Mouse (Mus musculus) embryo, embryonic 11.5 days (tissue): Measurements from ENCODE around the gene Rgl1.
A peak's percentile ranks its signal among the peaks of the same experiment; 100 is the strongest.
"Not testable (repeated sequence)": the region's sequence is repeated elsewhere in the genome, so short reads cannot be mapped to it uniquely, and the experiment has no call there.

ENCODE experiments used
- DNase-seq: peaks from one replicate; pipeline ENCODE4 v3.0.0-alpha.2; 2012; ENCODE audit warnings: low read depth, low spot score

Rgl1 gene

DNA sequence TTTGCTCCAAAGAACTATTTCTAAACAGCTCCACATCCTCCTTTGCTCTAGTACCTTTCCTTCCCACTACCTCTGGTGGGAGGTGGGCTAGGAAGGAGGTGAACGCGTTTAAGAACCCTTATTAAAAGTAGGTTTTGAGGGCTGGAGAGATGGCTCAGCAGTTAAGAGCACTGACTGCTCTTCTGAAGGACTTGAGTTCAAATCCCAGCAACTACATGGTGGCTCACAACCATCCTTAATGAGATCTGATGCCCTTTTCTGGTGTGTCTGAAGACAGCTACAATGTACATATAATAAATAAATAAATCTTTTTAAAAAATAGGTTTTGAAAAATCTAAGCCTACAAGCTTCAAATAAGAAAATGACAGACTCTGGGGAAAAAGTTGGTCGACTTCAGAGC lies 19.3 kb upstream of the Rgl1 start:
- not testable (repeated sequence) for DNase-seq

DNA sequence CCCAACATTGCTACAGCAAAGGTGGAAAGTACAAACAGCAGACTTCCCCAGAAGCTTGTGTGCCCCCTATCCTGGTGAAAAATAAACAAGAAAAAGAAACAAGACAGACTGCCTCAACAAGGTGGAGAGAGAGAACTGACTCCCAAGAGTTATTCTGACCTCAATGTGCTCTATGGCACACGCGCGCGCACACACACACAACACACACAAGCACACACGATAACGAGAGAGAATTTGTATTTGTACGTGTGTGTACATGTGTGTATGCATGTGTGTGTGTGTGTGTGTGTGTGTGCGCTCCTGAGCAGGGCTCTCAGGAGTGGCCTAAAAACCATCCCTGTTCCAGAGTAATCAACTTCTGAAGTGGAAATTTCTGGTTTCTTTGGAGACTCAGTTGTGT lies 18.5 kb upstream of the Rgl1 start:
- DNase-seq: no peak

DNA sequence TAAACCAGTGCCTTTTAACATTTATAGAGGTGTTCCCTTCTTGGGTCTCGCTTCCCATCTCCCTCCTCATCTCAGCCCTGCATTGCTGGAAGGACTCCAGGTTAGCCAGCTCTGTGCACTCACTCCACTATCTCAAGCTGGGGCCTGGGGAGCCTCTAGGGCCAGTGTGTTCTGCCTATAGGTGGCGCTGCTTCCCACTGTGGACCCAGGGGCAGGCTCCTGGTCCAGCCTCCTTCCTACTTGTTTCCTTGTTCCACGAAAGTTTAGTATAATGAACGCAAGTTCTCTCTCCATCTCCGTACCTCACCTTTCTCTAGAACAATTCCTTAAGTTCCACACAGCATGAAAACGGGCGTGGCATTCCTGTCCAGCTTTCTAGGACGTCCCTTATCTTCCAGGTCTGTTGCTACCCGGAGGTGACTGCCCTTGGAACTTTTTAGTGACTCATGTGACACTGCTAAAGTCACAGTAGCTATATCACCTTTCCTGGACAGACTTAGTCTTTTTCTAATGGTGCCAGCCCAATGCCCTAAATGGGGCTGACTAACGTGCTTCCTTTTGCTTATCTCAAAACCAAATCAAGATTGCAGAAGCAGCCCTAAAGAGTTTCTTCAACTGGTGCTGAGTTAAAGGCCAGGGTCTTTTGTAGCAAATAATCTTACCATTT lies 13.1 kb upstream of the Rgl1 start:
- DNase-seq: no peak

DNA sequence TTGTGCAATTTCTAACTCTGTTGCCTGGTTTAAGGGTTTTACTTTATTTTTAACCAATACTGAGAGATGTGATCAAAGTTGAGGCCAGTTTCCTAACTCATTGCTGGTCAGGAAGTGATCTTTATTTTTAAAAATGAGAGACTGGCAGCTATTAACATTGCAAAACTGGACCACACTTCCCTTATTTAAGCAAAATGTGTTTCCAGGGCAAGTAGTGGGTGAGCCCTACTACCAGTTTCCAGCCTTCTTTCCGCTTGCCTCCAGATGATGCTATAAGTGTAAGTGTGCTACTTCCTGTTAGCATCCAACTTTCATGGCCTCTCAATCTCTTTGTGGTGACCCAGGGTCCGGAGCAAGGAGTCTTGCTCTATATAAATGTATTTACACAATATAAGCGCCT lies 8.4 kb upstream of the Rgl1 start:
- DNase-seq: not testable (repeated sequence)

DNA sequence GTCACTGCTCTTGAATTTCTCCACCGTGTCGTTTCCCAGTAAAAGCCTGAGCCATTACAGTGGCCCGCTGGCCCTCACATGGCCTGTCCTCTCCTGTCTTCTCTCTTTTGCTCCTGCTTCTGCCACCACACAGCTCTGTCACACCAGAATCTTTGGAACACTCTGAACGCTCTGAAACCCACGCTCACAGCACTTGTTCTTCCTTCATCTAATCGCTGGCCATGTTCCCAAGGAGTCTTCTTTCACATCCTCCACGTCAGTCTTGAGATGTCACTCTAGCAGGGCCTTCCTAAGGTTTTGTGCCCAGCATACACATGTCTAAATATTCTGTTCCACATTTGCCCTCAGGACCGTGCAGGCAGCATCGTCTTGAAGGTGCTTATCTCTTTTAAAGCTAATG lies 4.9 kb upstream of the Rgl1 start:
- DNase-seq: no peak

DNA sequence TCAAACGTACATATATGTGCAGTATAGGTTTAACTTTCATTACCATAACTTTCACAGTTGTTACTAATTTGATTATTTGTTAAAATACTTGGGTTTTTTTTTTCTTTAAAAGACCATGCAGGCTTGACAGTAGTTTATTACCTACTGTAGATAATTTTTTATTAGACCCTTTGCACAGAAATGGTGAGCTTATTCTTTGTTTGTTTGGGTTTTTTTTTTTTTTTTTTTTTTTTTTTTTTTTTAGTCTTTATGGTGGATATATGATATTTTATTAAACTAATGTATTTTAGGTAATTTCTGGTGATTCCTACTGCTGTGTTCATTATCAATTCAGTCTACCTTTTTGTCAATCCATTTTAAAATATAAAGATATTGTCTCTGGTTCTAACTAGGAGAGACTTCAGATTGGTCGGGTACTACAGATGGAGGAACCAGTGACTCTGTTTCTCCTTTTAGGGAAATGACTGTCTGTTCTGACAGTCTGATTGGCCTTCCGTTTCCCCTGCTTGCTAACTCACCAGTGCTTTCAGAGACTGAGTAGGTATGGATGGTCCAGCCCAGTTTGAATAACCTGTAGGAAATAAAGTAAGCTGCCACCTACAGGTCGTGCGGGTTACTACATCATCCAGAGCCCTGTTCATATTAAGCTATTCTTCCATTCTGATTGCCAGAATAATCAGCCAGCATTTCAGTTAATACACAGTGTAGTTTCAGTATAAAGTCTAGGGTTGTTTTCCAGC lies 1.8 kb upstream of the Rgl1 start:
- DNase-seq: peak; percentile 67

DNA sequence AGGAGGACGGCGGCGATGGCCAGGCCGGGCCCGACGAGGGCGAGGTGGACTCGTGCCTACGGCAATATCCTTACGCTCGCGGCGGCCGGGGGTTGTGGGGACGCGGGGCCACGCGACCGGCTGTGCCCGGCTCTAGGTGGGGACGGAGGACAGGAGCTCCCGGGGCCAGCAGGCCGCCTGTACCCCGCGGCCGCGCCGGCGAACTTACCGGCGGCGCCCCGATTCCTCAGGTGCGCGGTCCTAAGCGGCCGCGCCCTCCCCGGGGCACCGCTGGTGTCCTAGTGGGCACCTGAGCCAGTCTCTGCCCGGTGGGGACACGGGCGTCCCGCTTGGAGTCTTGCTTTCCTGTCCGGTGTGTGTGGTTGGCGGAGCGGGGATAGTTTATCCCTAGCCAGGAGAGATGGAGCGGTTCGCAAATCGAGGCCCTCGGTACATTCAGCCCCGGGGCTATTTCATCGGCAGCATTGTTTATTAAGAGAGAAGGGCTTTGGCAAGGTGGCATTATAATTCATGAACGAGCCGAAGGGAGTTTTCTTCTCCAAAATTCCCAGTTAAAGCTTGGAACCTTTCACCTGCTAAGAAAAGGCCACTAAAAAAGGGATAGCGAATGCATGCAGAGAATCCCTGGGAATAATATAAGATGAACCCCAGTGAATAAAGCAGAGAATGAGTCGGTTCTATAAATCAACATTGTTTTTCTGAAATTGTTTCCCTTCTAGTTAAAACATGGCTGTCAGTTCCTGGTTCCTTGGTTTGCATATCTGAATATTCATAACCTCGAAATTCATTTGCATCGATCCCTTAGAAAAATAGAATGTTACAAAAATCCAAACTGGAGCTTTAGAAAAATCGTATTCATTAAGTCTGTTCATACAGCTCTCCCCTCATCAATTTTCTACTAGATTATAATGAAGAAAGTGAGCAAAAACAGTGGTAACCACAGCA lies 925 bp upstream of the Rgl1 start:
- DNase-seq: no peak

DNA sequence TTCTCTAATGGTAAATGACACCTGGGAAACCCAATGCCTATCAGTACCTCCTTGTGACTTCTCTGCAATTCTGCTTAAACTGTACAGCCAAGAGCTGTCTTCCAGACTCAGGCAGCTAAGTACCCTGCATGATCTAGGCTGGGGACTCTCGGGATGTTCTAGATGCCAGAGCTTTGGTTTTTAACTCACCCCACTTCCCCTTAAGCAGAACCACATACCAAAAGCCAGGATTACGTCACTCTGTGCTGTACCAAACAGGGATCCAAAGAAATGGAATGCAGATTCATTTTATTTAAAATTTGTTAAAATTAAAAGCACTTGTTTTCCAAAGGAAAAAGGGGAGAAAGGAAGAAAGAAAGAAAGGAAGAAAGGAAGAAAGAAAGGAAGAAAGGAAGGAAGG lies 4.4 kb downstream of the Rgl1 start:
- DNase-seq: no peak

DNA sequence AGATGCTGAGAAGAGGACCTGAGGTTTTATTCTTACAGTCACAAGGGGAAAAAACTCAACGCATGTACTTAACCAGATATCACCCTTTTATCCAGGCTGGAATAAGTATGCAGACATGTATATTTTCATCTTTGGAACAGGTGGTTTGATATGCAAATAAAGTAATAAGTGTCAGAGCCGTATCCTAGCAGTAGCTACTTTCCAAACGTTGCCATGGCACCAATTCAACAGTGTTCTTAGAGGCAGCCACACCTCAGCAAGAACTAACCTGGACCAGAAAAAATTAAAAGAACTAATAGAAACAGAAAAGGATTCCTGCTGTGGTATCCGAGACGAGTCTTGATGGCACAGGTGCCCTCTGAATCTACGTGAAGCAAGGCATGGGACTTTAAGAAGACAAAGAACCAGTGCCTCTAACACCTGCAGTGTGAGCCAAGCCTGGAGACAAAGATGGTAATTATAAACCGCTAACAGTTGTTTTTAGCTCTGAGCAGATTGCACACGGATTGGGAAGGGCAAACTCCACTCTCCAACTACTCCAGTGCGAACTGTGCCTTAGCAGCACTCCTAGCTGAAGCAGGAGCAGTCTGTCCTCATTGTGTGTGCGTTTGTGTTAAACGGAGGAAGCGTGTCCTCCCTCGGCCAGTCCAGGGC lies 15.7 kb downstream of the Rgl1 start, which contains the start of gene Apobec4:
Apobec4 (plus strand) TSS at position 240 of the 654 bp plus-strand sequence.
- no peak for DNase-seq

DNA sequence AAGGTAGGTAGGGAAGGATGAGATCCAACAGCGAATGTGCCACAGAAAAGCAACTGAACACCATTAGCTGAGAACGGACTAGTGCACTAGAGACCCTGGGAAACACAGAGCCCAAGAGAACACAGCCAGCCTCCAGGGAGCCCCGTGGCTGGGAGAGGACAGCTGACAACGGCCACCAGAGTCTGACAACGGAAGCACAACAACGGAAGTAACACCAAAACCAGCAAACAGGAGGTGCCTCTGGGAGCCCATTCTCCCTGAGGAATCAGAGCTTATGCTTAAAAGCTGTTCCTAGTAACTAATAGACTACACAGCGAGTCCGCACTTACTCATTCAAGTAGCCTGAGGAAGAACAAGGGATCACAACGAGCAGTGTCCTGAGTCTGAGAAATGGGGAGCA lies 16.9 kb downstream of the Rgl1 start:
- no peak for DNase-seq

DNA sequence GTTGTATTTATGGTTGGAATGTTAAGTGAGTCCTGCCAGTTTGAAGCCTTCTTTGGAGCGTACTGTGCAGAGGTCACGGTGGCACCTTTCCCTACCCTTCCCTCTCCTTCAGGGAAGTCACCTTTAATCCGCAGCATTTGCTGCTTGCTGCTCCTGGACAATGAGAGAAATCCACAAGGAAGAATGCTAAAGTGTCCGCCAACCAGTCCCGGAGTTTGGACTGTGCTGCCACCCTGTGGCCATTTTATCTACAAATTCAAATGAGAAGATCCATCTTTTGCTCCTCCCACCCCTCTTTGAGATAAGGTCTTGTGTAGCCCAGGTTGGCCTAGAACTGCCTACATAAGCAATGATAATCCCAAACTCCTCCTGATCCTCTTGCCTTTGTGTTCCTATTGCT lies 19.7 kb downstream of the Rgl1 start:
- DNase-seq: peak; percentile 76

DNA sequence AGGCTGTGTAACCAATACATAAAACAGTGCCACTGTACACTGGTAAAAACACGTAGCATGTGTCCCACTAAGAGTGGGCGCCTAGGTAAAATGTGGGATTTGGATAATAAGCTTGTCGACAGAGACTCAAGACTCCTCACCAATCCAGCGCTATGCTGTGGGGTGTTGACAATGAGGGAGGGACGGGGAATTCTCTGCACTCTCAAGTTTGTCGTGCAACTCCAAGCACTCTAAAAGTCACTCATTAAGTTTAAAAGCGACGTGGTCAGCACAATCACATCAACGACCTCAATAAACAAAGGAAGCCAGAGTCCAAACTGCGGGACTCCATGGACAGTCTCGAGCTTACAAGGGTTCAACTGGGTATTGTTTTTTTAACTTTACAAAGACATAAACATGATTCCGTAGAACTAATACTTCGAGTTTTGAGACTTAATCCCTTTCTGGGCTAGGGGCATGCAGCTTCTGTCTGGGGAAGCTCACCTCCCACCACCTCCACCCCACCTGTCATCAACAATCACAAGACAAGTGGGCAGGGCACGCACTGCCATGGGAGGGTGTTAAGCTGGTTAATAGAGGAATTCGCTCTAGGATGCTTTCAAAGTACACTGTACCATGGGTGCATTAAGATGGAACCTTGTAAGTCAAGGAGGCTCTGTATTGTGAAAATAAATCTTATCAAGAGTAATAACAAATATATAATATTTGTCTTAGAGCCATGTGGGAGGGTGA lies 22.9 kb downstream of the Rgl1 start:
- no peak for DNase-seq

DNA sequence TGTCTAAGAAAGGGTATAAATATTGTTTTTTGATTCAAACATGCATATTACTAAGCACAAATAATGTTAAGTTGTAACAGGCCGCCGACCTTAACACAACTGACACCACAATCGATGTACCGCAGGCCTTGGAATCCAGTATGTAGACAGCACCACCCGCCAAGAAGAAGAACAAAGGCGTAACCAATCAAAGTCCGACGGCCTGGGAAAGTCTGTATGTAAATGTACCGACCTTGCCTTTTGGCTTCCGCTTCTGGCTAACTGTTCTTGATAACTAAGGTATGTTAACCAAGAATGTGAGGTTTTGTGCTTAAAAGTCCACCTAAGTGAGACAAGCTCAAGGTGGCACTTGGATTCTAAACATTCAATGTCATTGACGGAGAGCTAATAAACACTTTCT lies 26.8 kb downstream of the Rgl1 start:
- no peak for DNase-seq

DNA sequence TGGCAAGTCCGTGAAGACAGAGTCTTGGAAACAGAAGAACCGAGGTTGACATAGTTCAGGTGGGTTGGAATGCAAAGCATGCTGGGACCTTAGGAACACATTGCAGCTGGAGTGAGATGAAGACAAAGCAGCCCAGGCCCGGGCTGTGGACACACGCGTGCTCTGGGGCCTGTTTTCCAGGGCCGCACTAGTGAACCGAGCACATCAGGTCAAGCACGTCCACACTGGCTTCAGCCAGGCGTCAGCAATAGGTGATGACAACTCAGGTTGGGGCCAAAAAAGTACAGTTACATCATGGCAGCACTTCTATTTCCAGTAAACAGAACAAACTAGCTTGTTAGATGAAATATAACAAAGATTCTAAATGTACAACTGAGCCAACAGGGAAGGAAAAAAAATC lies 27.4 kb downstream of the Rgl1 start:
- no peak for DNase-seq

DNA sequence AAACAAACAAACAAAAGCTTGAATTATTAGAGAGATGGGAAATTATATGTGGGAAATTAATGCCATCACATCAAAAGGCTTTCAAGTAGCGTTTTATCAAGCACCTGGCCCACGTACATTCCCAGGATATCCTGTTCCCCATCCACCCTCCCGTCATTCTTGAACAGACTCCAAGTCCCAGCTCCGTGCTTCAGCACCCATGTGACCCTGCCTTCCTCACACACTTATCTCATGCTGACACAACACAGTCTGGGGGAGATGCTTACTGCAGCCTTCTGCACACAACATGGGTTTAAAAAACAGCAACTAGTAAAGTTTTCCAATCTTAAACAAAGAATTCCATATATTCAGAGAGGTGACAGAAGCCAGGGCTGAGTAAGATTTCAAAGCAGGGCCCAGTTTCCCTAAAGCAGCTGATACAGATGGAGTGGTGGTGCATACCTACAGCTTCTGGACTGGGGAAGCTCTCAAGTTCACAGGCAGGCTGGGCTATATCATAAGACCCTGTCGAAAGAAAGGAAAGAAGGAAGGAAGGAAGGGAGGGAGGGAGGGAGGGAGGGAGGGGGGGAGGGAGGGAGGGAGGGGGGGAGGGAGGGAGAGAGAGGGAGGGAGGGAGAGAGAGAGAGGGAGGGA lies 38.4 kb downstream of the Rgl1 start:
- no peak for DNase-seq

DNA sequence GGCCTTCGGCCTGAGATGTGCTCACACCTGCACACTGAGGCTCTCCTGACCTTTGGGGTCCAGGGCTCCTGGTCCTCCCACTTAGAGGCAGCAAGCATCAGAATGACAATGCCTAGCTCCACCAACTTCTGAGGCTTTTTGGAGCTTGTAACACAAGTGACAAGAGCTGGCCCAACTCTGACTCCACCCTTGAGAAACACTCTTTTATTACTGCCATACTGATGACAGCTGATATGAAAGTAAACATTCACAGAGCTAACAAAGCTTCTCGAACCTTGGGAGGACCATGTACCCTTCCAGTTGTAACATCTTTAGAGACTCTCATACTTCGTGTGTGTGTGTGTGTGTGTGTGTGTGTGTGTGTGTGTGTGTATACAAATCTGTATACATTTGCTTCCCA lies 40.1 kb downstream of the Rgl1 start:
- DNase-seq: no peak

DNA sequence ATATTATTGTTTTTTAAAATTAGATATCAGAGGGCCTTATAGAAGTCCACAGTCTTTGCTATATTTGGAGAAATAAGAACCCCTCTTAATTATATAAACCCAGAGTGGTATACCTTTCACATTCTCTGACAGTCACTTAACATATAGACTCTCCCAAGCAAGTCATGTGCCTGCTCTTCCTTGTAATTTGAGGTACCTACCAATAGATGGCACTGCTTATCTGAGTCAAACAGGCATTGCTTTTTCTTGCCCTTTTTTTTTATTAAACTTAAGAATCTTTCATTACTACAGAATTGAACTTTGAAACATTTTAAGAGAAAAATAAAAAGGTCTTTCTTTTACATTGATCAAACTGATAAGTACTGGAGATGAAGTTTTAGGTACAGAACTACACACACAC lies 41.9 kb downstream of the Rgl1 start:
- DNase-seq: no peak

DNA sequence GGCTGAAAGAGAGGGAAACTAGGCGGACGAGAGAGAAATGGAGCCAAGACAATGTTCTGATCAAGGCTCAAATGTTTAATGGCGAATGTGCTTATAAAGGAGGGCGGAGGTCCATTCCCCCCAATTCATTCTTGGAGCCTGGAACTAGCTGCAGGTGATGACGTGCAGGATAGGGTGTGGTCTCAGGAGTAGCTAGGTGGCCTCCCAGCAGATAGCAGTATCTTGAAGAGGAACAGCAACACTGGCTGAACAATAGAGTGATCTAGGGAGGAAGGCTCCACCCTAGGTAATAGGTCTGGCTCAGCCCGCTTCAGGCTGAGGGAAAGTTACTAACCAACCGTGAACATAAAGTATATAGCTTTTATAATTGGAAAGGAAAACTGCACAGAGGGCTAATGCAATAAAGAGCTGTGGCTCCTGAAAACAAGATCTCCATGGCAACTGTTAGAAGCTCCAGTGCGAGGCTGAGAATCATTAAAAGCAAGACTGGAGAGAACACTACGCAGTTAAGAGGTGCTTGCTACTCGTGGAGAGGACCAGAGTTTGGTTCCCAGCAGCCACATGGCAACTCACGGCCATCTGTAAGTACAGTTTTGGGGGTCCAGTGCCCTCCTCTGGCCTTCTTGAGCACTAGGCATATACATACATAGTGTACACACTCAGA lies 44.5 kb downstream of the Rgl1 start:
- no peak for DNase-seq

DNA sequence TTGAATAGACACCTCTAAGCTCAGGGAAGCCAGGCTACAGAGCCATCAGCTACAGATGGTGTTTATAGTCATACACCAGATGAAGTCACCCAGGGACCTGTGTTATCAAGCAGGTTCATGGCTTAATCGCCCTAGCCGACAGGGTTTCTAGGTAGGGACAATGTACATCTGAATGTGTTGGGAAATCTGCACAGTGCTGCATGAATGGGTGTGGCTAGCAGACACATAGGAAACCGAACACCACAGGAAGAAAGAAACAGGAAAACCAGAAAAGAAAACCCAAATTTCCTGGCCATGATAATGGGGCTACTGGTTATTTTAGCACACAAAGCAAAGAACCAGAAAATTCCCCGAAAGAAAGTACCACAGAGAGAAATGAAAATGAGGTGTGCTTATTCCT lies 45.2 kb downstream of the Rgl1 start:
- no peak for DNase-seq

DNA sequence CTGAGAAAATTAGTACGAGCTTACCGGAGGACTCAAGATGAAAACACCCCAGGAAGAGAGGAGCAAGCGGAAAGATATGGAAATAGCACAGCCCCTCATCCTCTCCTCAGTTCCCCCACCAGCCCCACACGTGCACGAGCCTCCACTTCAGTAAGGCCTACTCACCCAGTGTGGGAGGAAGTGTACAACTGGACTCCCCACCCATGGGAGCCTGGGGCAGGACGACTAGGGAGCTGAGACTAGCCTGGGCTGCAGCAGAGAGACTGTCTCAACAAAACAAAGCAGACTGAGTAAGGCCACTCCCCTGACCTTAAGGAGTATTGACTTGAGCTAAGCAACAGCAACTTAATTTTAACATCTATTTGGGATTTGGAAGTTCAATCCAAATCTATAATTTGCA lies 48.0 kb downstream of the Rgl1 start:
- DNase-seq: no peak
